In the genomic region with DNA sequence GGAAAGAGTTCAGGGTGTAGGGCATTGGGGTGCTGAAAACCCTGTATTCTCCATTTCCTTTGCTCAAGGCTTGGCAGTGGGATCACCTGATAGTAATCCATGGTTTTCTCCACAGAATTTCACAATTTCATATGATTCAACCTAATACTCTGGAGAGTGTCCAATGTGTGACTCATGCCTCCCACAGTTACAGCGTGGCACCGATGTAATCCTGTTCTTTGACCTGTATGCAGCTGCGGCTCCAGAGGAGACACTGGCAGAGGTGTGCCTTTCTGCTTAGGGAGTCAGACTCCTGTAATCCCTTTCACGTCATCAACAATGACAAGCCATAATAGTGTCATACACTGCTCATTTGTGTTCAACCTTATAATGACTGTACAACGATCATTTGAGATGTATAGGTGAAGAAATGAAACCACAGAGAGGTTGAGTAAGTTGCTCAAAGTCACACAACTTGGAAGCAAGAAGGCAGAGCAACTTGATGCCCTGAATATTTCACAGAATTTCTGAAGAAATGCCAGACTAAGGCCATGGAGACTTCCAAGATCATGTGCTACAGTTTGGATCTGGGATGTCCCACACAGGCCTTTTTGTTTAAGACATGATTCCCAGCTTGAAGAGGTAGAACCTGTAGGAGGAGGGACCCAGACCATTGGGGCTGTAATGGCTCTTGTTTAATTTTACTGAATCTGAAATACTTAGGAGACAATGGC, we compare ENCODE assay signal across 15 mouse cellular contexts. TPM values are rescaled to one million over a fixed set of nuclear protein-coding genes. Genes with fewer than 3 reads are reported as not detected.
DNase-seq lines count a peak whose midpoint lies in the region; ATAC-seq and TF ChIP-seq lines count a peak whose summit lies in the region.
"Had no signal": no experiment of that assay in that cellular context is flagged by ENCODE, and none has a peak within 500 bp of the region (broad histone marks: within the 10 kb centered on the region; RNA-seq: fewer than 3 reads in every experiment).

No protein-coding gene starts in this region.

- peak in 1 of 2 experiments; percentile 42 for DNase-seq in heart, adult 2 months
- no peak for DNase-seq in heart, adult 8-10 months (ENCODE audit: low spot score)
- DNase-seq in 3134 (ENCODE audit: extremely low read depth, insufficient read length, low spot score) (peak; percentile 73), adipocyte (ENCODE audit: low spot score) (peak; percentile 82)
- no peak for DNase-seq in midbrain, embryonic 14.5 days
- no peak for DNase-seq in cerebellum, postnatal 25 days
- DNase-seq: kidney, adult 11 months; spleen, adult 18-20 months; thymus, postnatal 14 days had no signal

- ATAC-seq in intestine, embryonic 16.5 days: peak; percentile 95
- no peak for ATAC-seq in midbrain, embryonic 14.5 days (ENCODE audit: low FRiP score, low TSS enrichment)
- no peak for ATAC-seq in inflammation-experienced regulatory T-cells, adult 6 months
- ATAC-seq: activated CD4-positive, CD25-positive, alpha-beta regulatory T cell, adult 4 months had no signal

- H3K9ac ChIP-seq in heart, adult 2 months (ENCODE audit: low read depth, low read length): no peak overlapping the region
- no peak overlapping the region for H3K9ac ChIP-seq in intestine, embryonic 16.5 days (ENCODE audit: low read depth, low read length)
- H3K9ac ChIP-seq in midbrain, embryonic 14.5 days (replicated peaks; ENCODE audit: low read length): no peak overlapping the region
- H3K9ac ChIP-seq: embryonic facial prominence, embryonic 12.5 days; limb, embryonic 15.5 days; midbrain, embryonic 12.5 days had no signal

- TF ChIP-seq POLR2A in heart, adult 2 months (IDR thresholded peaks at IDR 0.05; ENCODE audit: insufficient read depth, low read depth, low read length): no peak

- no peak for TF ChIP-seq EP300 in heart, adult 2 months (IDR thresholded peaks at IDR 0.05; ENCODE audit: insufficient read depth, low read depth, low read length)

- H3K27me3 ChIP-seq in heart, adult 2 months (ENCODE audit: control insufficient read depth, insufficient read depth, low read length): no peaks in the 10 kb centered on the region
- no peaks in the 10 kb centered on the region for H3K27me3 ChIP-seq in intestine, embryonic 16.5 days (replicated peaks; ENCODE audit: control insufficient read depth, insufficient read depth, low read length)
- H3K27me3 ChIP-seq in midbrain, embryonic 14.5 days (ENCODE audit: control insufficient read depth, insufficient read depth, low read length): no peaks in the 10 kb centered on the region
- H3K27me3 ChIP-seq: embryonic facial prominence, embryonic 12.5 days; limb, embryonic 15.5 days; midbrain, embryonic 12.5 days had no signal

- no peaks in the 10 kb centered on the region for H3K4me1 ChIP-seq in heart, adult 2 months (ENCODE audit: control insufficient read depth, insufficient read depth, low read length)
- no peaks in the 10 kb centered on the region for H3K4me1 ChIP-seq in intestine, embryonic 16.5 days (ENCODE audit: control insufficient read depth, insufficient read depth, low read length)
- no peaks in the 10 kb centered on the region for H3K4me1 ChIP-seq in midbrain, embryonic 14.5 days (ENCODE audit: control insufficient read depth, insufficient read depth, low read length)
- H3K4me1 ChIP-seq: embryonic facial prominence, embryonic 12.5 days; limb, embryonic 15.5 days had no signal

- peak overlapping the region; percentile 2 for H3K27ac ChIP-seq in heart, adult 2 months
- no peak overlapping the region for H3K27ac ChIP-seq in intestine, embryonic 16.5 days (ENCODE audit: low read length)
- no peak overlapping the region for H3K27ac ChIP-seq in midbrain, embryonic 14.5 days (replicated peaks; ENCODE audit: low read depth, low read length)
- H3K27ac ChIP-seq: embryonic facial prominence, embryonic 12.5 days; limb, embryonic 15.5 days; midbrain, embryonic 12.5 days had no signal

- intact Hi-C loops in heart, adult 2 months (cut with DNase I): no loop called here

- no peak overlapping the region for H3K4me2 ChIP-seq in intestine, embryonic 16.5 days (ENCODE audit: low read depth, low read length)
- H3K4me2 ChIP-seq in midbrain, embryonic 14.5 days (ENCODE audit: low read length): no peak overlapping the region
- H3K4me2 ChIP-seq: embryonic facial prominence, embryonic 12.5 days; limb, embryonic 15.5 days; midbrain, embryonic 12.5 days had no signal

- H3K9me3 ChIP-seq in intestine, embryonic 16.5 days (ENCODE audit: control insufficient read depth, low read length): no peaks in the 10 kb centered on the region
- H3K9me3 ChIP-seq in midbrain, embryonic 14.5 days (ENCODE audit: control insufficient read depth, low read length): no peaks in the 10 kb centered on the region
- H3K9me3 ChIP-seq: embryonic facial prominence, embryonic 12.5 days; limb, embryonic 15.5 days; midbrain, embryonic 12.5 days had no signal

- H3K4me3 ChIP-seq in heart, adult 2 months: no peak overlapping the region
- no peak overlapping the region for H3K4me3 ChIP-seq in intestine, embryonic 16.5 days (ENCODE audit: low read length)
- H3K4me3 ChIP-seq in midbrain, embryonic 14.5 days (replicated peaks; ENCODE audit: low read depth, low read length): no peak overlapping the region
- H3K4me3 ChIP-seq: embryonic facial prominence, embryonic 12.5 days; limb, embryonic 15.5 days; midbrain, embryonic 12.5 days had no signal

- TF ChIP-seq CTCF in heart, adult 2 months (IDR thresholded peaks at IDR 0.05): no peak

- no peaks in the 10 kb centered on the region for H3K36me3 ChIP-seq in heart, adult 2 months (ENCODE audit: control insufficient read depth, insufficient read depth, low read length)
- no peaks in the 10 kb centered on the region for H3K36me3 ChIP-seq in intestine, embryonic 16.5 days (ENCODE audit: control insufficient read depth, insufficient read depth, low read length)
- no peaks in the 10 kb centered on the region for H3K36me3 ChIP-seq in midbrain, embryonic 14.5 days (ENCODE audit: control insufficient read depth, insufficient read depth, low read length)
- H3K36me3 ChIP-seq: embryonic facial prominence, embryonic 12.5 days; limb, embryonic 15.5 days; midbrain, embryonic 12.5 days had no signal

- no peaks in the 10 kb centered on the region for H3K79me2 ChIP-seq in heart, adult 2 months (replicated peaks; ENCODE audit: control insufficient read depth, insufficient read depth, low read length)

- WGBS in heart, adult 2 months: 53% methylated on average over 5 of the region's 5 CpGs
- 72% methylated on average over 5 of the region's 5 CpGs for WGBS in intestine, embryonic 16.5 days
- WGBS in midbrain, embryonic 14.5 days: 88% methylated on average over 5 of the region's 5 CpGs

RNA-seq across cellular contexts. Expression of gene Tubb2b, which starts 17.7 kb away (rescaled TPM):
- 1 to 10 TPM; 2.6 to 5.3 TPM for total RNA-seq in heart, adult 2 months (2021)
- 6.2 and 7.8 TPM in 2 replicates for polyA plus RNA-seq in heart, adult 2 months (2012; rRNA removed)
- 1 to 10 TPM; 2.3 to 5.9 (median 4.3) TPM for total RNA-seq in heart, adult 8-10 months (2022)
- 30.4 and 36.0 TPM in 2 replicates for polyA plus RNA-seq in intestine, embryonic 16.5 days (2015; fragmentation: Nextera tagmentation; extraction: Ambion mirVana)
- polyA plus RNA-seq in midbrain, embryonic 14.5 days (2014; fragmentation: Nextera tagmentation; extraction: Ambion mirVana): 758 and 1,005 TPM in 2 replicates
- 1 to 10 TPM in 2 of 3 experiments, not detected in 1; 1.7 to 2.0 TPM for polyA plus RNA-seq in inflammation-experienced regulatory T-cells, adult 6 months (2017; shearing (Covaris generic))

RNA-seq across cellular contexts. Expression of gene Tubb2a, which starts 34.7 kb away (rescaled TPM):
- 10 to 100 TPM; 42.9 to 64.1 TPM for total RNA-seq in heart, adult 2 months (2021)
- polyA plus RNA-seq in heart, adult 2 months (2012; rRNA removed): 95.2 and 122 TPM in 2 replicates
- 10 to 100 TPM; 29.1 to 49.7 (median 41.1) TPM for total RNA-seq in heart, adult 8-10 months (2022)
- polyA plus RNA-seq in intestine, embryonic 16.5 days (2015; fragmentation: Nextera tagmentation; extraction: Ambion mirVana): 149 and 162 TPM in 2 replicates
- 2,201 and 2,712 TPM in 2 replicates for polyA plus RNA-seq in midbrain, embryonic 14.5 days (2014; fragmentation: Nextera tagmentation; extraction: Ambion mirVana)
- 1 to 10 TPM; 3.1 to 8.7 (median 8.0) TPM for polyA plus RNA-seq in inflammation-experienced regulatory T-cells, adult 6 months (2017; shearing (Covaris generic))

RNA-seq across cellular contexts. Expression of gene Psmg4, which starts 50.2 kb away (rescaled TPM):
- 10 to 100 TPM; 23.1 to 29.0 TPM for total RNA-seq in heart, adult 2 months (2021)
- 32.2 and 51.2 TPM in 2 replicates for polyA plus RNA-seq in heart, adult 2 months (2012; rRNA removed)
- total RNA-seq in heart, adult 8-10 months (2022): 10 to 100 TPM; 24.7 to 33.2 (median 31.3) TPM
- 66.7 and 67.2 TPM in 2 replicates for polyA plus RNA-seq in intestine, embryonic 16.5 days (2015; fragmentation: Nextera tagmentation; extraction: Ambion mirVana)
- 79.2 and 96.7 TPM in 2 replicates for polyA plus RNA-seq in midbrain, embryonic 14.5 days (2014; fragmentation: Nextera tagmentation; extraction: Ambion mirVana)
- polyA plus RNA-seq in inflammation-experienced regulatory T-cells, adult 6 months (2017; shearing (Covaris generic)): 10 to 100 TPM; 42.5 to 48.6 (median 45.6) TPM

Comparison
In these comparisons a context has a peak if more than half of its experiments do, and no peak if none do; other contexts are left out.
1. DNase-seq: peak in 3134 (single experiment) and adipocyte (single experiment); none in heart, adult 8-10 months (single experiment), midbrain, embryonic 14.5 days (single experiment) and cerebellum, postnatal 25 days (0 of 2).
2. RNA of gene Tubb2b, which starts 17.7 kb away (polyA plus RNA-seq): 758 to 1,005 TPM in midbrain, embryonic 14.5 days; 30.4 to 36.0 TPM in intestine, embryonic 16.5 days, 6.2 to 7.8 TPM in heart, adult 2 months and 1.7 to 2.0 TPM in inflammation-experienced regulatory T-cells, adult 6 months; every median in the first group is over 10 times any median in the second.
3. RNA of gene Tubb2a, which starts 34.7 kb away (polyA plus RNA-seq): 2,201 to 2,712 TPM in midbrain, embryonic 14.5 days; 149 to 162 TPM in intestine, embryonic 16.5 days, 95.2 to 122 TPM in heart, adult 2 months and 3.1 to 8.7 TPM in inflammation-experienced regulatory T-cells, adult 6 months; every median in the first group is over 10 times any median in the second.